Mouse (Mus musculus) liver, adult 2 months (tissue): ENCODE measurements around the gene Klk13. TPM values are rescaled to one million over a fixed set of nuclear protein-coding genes. Genes with fewer than 3 reads are reported as not detected.

Experiments used
- DNase-seq: peaks from one replicate; pipeline ENCODE4 v3.0.0-alpha.2; 2011; ENCODE audit warnings: low read depth, low spot score; ENCODE audit errors: extremely low read depth
- H3K27ac ChIP-seq: fragments of 200-500 bp; replicated peaks from 2 replicates; pipeline ENCODE4 v1.5.1; 2012; ENCODE audit warnings: low read depth, mild to moderate bottlenecking, control low read depth, inconsistent platforms, low read length; ENCODE audit not compliant: insufficient read depth
- H3K27me3 ChIP-seq: fragments of 200-500 bp; 2 replicates; pipeline ENCODE4 v1.6.1; 2012; ENCODE audit warnings: mild to moderate bottlenecking, moderate library complexity, low read length, inconsistent platforms; ENCODE audit not compliant: control insufficient read depth, insufficient read depth
- H3K36me3 ChIP-seq: fragments of 200-500 bp; 2 replicates; pipeline ENCODE4 v1.6.1; 2012; ENCODE audit warnings: low read length, inconsistent platforms; ENCODE audit not compliant: control insufficient read depth, insufficient read depth
- H3K4me1 ChIP-seq: fragments of 200-500 bp; 2 replicates; pipeline ENCODE4 v1.6.1; 2011; ENCODE audit warnings: low read length; ENCODE audit not compliant: control insufficient read depth, insufficient read depth
- H3K4me3 ChIP-seq: fragments of 200-500 bp; 2 replicates; pipeline ENCODE4 v1.5.1; 2011; ENCODE audit warnings: low read depth, mild to moderate bottlenecking, control low read depth, low read length, moderate library complexity; ENCODE audit not compliant: insufficient read depth
- H3K79me2 ChIP-seq: fragments of 200-500 bp; 2 replicates; pipeline ENCODE4 v1.6.1; 2012; ENCODE audit warnings: inconsistent platforms, mild to moderate bottlenecking, low read length, moderate library complexity; ENCODE audit not compliant: control insufficient read depth, insufficient read depth
- H3K9ac ChIP-seq: fragments of 200-500 bp; 2 replicates; pipeline ENCODE4 v1.6.1; 2012; ENCODE audit warnings: low read depth, mild to moderate bottlenecking, control low read depth, inconsistent platforms, low read length
- CTCF ChIP-seq: fragments of 200-500 bp; IDR thresholded peaks from 2 replicates; pipeline ENCODE4 v1.5.1; 2011; ENCODE audit warnings: low read depth, low read length, control low read depth
- POLR2A ChIP-seq: fragments of 200-500 bp; IDR thresholded peaks from 2 replicates; pipeline ENCODE4 v1.6.1; 2011; ENCODE audit warnings: low read length, control low read depth; ENCODE audit not compliant: insufficient read depth; ENCODE audit errors: extremely low read depth
- WGBS: fragments of 180-500 bp; shearing (Covaris S2); methylation state at CpG from one replicate; pipeline ENCODE4 v1.1.7; 2018; 5-methylcytosine and 5-hydroxymethylcytosine counted together
- polyA plus RNA-seq: library from polyadenylated mRNA; depleted of rRNA; stranded (reverse); fragments of >200 nt; gene quantifications from 2 replicates; pipeline ENCODE4 v1.2.3, GENCODE M21; 2012; rRNA removed
- total RNA-seq: library from RNA; depleted of rRNA; stranded (reverse); fragments of >200 nt; gene quantifications from 2 replicates; pipeline ENCODE4 v1.2.3, GENCODE M21; 2014; rRNA removed

The Klk13 gene
- total and polyA plus RNA-seq, 2 experiments = not detected

DNA sequence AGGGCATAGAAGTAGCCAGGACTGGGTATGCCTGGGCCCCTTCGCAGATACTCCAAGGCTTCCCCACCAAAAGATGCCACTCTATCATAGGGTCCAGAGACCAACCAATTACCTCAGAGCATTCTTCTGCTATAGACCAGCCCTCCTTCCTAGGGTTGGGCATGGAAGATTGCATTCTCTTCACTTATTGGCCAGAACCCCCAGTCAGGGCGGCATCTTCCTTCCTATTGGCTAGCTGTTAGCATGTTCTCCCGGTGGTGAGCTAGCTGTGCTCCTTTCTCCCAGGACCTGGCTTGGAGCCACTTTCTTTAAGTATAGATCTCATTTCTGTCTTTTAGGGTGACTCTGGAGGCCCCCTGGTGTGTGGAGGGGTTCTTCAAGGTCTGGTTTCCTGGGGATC, 60.5 kb downstream of the Klk13 start:
- Histone ChIP-seq H3K36me3 (no peaks in the 10 kb centered on the region), H3K27ac (no peak overlapping the region), H3K79me2 (no peaks in the 10 kb centered on the region), H3K9ac (no peak overlapping the region), H3K4me1 (no peaks in the 10 kb centered on the region), H3K27me3 (no peaks in the 10 kb centered on the region), H3K4me3 (no peak overlapping the region)
- no peak for DNase-seq
- WGBS = 78% methylated on average over 3 of the region's 3 CpGs
- no peak for TF ChIP-seq POLR2A
- no peak for TF ChIP-seq CTCF

DNA sequence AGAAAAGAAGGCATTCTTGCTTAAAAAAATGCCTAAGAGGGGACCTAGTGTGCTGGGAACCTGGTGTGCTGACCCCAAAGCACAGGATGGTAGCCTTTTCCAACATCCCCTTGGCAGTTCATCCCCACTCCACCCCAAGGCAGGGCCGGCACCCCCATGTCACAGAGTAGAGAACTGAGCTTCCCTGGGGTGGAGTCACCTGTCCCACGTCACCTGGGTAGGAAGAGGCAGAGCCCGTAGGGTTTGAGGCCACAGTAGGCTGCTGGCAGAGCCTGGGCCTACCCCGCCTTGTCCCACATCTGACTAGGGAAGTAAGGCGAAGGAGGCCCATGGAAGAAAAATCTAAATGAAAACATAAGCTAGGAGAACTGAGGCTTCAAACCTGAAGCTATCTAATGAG, 62.0 kb downstream of the Klk13 start, which contains the start of gene Klk11:
Klk11 (plus strand) TSS at position 241 of the 400 bp plus-strand sequence.
- no peaks in the 10 kb centered on the region for H3K79me2 ChIP-seq
- TF ChIP-seq CTCF (no peak), POLR2A (no peak)
- no peak within 1 kb of the TSS for H3K4me3 ChIP-seq
- no peaks in the 10 kb centered on the region for H3K4me1 ChIP-seq
- H3K36me3 ChIP-seq = no peaks in the 10 kb centered on the region
- no peak for DNase-seq
- no peak within 1 kb of the TSS for H3K27ac ChIP-seq
- H3K27me3 ChIP-seq = no peaks in the 10 kb centered on the region
- H3K9ac ChIP-seq = no peak within 1 kb of the TSS
- WGBS = 95% methylated on average over 5 of the region's 5 CpGs

DNA sequence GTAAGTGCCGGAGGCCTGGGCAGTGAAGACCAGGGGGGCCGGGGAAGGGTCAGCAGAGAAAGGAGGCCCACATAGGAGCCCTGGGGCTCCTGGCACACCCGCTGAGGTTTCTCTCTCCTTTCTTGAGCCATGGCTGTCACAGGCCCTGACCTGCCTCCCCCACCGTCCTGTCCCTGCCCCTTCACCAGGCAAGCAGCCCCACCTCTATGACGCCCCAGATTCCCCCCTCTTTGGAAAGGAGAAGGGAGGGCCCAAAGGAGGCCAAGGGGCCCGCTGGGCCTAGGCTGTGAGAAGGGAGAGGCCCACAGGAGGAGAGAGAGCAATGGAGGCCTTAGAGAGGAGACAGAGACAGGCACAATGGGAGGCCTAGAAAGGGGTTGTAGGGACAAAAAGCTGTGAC, 62.4 kb downstream of the Klk13 start:
- Histone ChIP-seq H3K27ac (no peak overlapping the region), H3K9ac (no peak overlapping the region), H3K4me1 (no peaks in the 10 kb centered on the region), H3K79me2 (no peaks in the 10 kb centered on the region), H3K36me3 (no peaks in the 10 kb centered on the region), H3K4me3 (no peak overlapping the region), H3K27me3 (no peaks in the 10 kb centered on the region)
- TF ChIP-seq POLR2A = no peak
- TF ChIP-seq CTCF = no peak
- WGBS = 81% methylated on average over 6 of the region's 6 CpGs
- DNase-seq = no peak

- DNase-seq = no peak
- H3K79me2 ChIP-seq = no peaks in the 10 kb centered on the region
- 65% methylated on average over 7 of the region's 7 CpGs for WGBS
- H3K4me3 ChIP-seq = no peak overlapping the region
- no peak overlapping the region for H3K9ac ChIP-seq
- H3K27me3 ChIP-seq = no peaks in the 10 kb centered on the region
- TF ChIP-seq CTCF = no peak
- TF ChIP-seq POLR2A = no peak
- H3K36me3 ChIP-seq = no peaks in the 10 kb centered on the region
- H3K27ac ChIP-seq = no peak overlapping the region
- no peaks in the 10 kb centered on the region for H3K4me1 ChIP-seq
Observed at GRCm38 (mm10) chr7:43775311-43776057, 63.1 kb downstream of the Klk13 start.

- H3K9ac ChIP-seq = no peak overlapping the region
- H3K4me3 ChIP-seq = no peak overlapping the region
- H3K36me3 ChIP-seq = no peaks in the 10 kb centered on the region
- no peaks in the 10 kb centered on the region for H3K27me3 ChIP-seq
- DNase-seq = no peak
- H3K79me2 ChIP-seq = no peaks in the 10 kb centered on the region
- TF ChIP-seq POLR2A (no peak), CTCF (no peak)
- H3K27ac ChIP-seq = no peak overlapping the region
- H3K4me1 ChIP-seq = no peaks in the 10 kb centered on the region
- 82% methylated on average over 5 of the region's 5 CpGs for WGBS
Observed at GRCm38 (mm10) chr7:43776506-43776905, 64.1 kb downstream of the Klk13 start.

Other genes starting within 250 kb of the Klk13 start
- 0.37 and 0.47 TPM in 2 replicates for gene Vsig10l, start 249.4 kb upstream of the Klk13 start, total RNA-seq
- 0.80 and 1.6 TPM in 2 replicates for gene Vsig10l, start 249.4 kb upstream of the Klk13 start, polyA plus RNA-seq
- gene Iglon5, start 222.5 kb upstream of the Klk13 start, total RNA-seq = 0.13 and 0.18 TPM in 2 replicates
- gene Iglon5, start 222.5 kb upstream of the Klk13 start, polyA plus RNA-seq = 0.62 and 0.81 TPM in 2 replicates
- gene 4931406B18Rik, start 206.6 kb upstream of the Klk13 start, total RNA-seq = not detected in 2 replicates
- gene 4931406B18Rik, start 206.6 kb upstream of the Klk13 start, polyA plus RNA-seq = not detected in 2 replicates
- gene Cd33, start 168.1 kb upstream of the Klk13 start, total RNA-seq = 0.28 and 1.3 TPM in 2 replicates
- 0.16 and 1.0 TPM in 2 replicates for gene Cd33, start 168.1 kb upstream of the Klk13 start, polyA plus RNA-seq
- gene Zfp658, start 150.3 kb upstream of the Klk13 start, total RNA-seq = 1.1 and 1.2 TPM in 2 replicates
- 0.20 and 0.49 TPM in 2 replicates for gene Zfp658, start 150.3 kb upstream of the Klk13 start, polyA plus RNA-seq
- 3.5 and 3.9 TPM in 2 replicates for gene Zfp719, start 133.0 kb upstream of the Klk13 start, total RNA-seq
- gene Zfp719, start 133.0 kb upstream of the Klk13 start, polyA plus RNA-seq = 0.59 and 1.1 TPM in 2 replicates
- 0.09 TPM in 1 of 2 replicates, not detected in the other for gene Zfp819, start 105.4 kb upstream of the Klk13 start, total RNA-seq
- gene Zfp819, start 105.4 kb upstream of the Klk13 start, polyA plus RNA-seq = not detected in 2 replicates
- gene Ceacam18, start 77.9 kb upstream of the Klk13 start, total RNA-seq = not detected in 2 replicates
- not detected in 2 replicates for gene Ceacam18, start 77.9 kb upstream of the Klk13 start, polyA plus RNA-seq
- 2.1 and 3.0 TPM in 2 replicates for gene Siglece, start 52.4 kb upstream of the Klk13 start, total RNA-seq
- 2.2 and 4.5 TPM in 2 replicates for gene Siglece, start 52.4 kb upstream of the Klk13 start, polyA plus RNA-seq
- gene Ctu1, start 40.6 kb upstream of the Klk13 start, total RNA-seq = 2.4 and 3.2 TPM in 2 replicates
- gene Ctu1, start 40.6 kb upstream of the Klk13 start, polyA plus RNA-seq = 5.1 and 5.8 TPM in 2 replicates
- not detected in 2 replicates for gene Klk14, start 22.1 kb upstream of the Klk13 start, total RNA-seq
- not detected in 2 replicates for gene Klk14, start 22.1 kb upstream of the Klk13 start, polyA plus RNA-seq
- gene Klk12, start 56.3 kb downstream of the Klk13 start, total RNA-seq = not detected in 2 replicates
- not detected in 2 replicates for gene Klk12, start 56.3 kb downstream of the Klk13 start, polyA plus RNA-seq
- not detected in 2 replicates for gene Klk11, start 62.0 kb downstream of the Klk13 start, total RNA-seq
- not detected in 2 replicates for gene Klk11, start 62.0 kb downstream of the Klk13 start, polyA plus RNA-seq
- not detected in 2 replicates for gene Klk10, start 68.5 kb downstream of the Klk13 start, total RNA-seq
- not detected in 2 replicates for gene Klk10, start 68.5 kb downstream of the Klk13 start, polyA plus RNA-seq
- gene Klk9, start 79.3 kb downstream of the Klk13 start, total RNA-seq = not detected in 2 replicates
- gene Klk9, start 79.3 kb downstream of the Klk13 start, polyA plus RNA-seq = not detected in 2 replicates
- gene Klk8, start 85.0 kb downstream of the Klk13 start, total RNA-seq = 0.65 and 1.1 TPM in 2 replicates
- gene Klk8, start 85.0 kb downstream of the Klk13 start, polyA plus RNA-seq = 0.31 TPM in 1 of 2 replicates, not detected in the other
- not detected in 2 replicates for gene Klk7, start 98.7 kb downstream of the Klk13 start, total RNA-seq
- gene Klk7, start 98.7 kb downstream of the Klk13 start, polyA plus RNA-seq = not detected in 2 replicates
- not detected in 2 replicates for gene Klk6, start 111.9 kb downstream of the Klk13 start, total RNA-seq
- gene Klk6, start 111.9 kb downstream of the Klk13 start, polyA plus RNA-seq = not detected in 2 replicates
- gene Klk5, start 129.4 kb downstream of the Klk13 start, total RNA-seq = not detected in 2 replicates
- gene Klk5, start 129.4 kb downstream of the Klk13 start, polyA plus RNA-seq = not detected in 2 replicates
- gene Klk4, start 168.6 kb downstream of the Klk13 start, total RNA-seq = not detected in 2 replicates
- gene Klk4, start 168.6 kb downstream of the Klk13 start, polyA plus RNA-seq = not detected in 2 replicates
- gene Klk15, start 221.2 kb downstream of the Klk13 start, total RNA-seq = not detected in 2 replicates
- gene Klk15, start 221.2 kb downstream of the Klk13 start, polyA plus RNA-seq = not detected in 2 replicates
- not detected in 2 replicates for gene Klk1b8, start 238.1 kb downstream of the Klk13 start, total RNA-seq
- not detected in 2 replicates for gene Klk1b8, start 238.1 kb downstream of the Klk13 start, polyA plus RNA-seq